Mouse (Mus musculus) C2C12 (cell line): Measurements from ENCODE around the gene Tiam2. TPM values are rescaled to one million over a fixed set of nuclear protein-coding genes. Genes with fewer than 3 reads are reported as not detected.

ENCODE experiments used
- H3K27me3 ChIP-seq: one replicate; pipeline ENCODE4 v1.6.1; 2011; ENCODE audit not compliant: control insufficient read depth, insufficient read depth, insufficient read length
- H3K36me3 ChIP-seq: one replicate; pipeline ENCODE4 v1.6.1; 2011; ENCODE audit not compliant: control insufficient read depth, insufficient read depth
- H3K4me3 ChIP-seq: one replicate; pipeline ENCODE4 v1.5.1; 2011; ENCODE audit warnings: mild to moderate bottlenecking, control low read depth; ENCODE audit not compliant: poor library complexity, insufficient read depth, severe bottlenecking
- H3K79me2 ChIP-seq: one replicate; pipeline ENCODE4 v1.6.1; 2011; ENCODE audit not compliant: control insufficient read depth, insufficient read depth
- H3K79me3 ChIP-seq: one replicate; pipeline ENCODE4 v1.6.1; 2011; ENCODE audit warnings: low read depth, control low read depth
- H3ac ChIP-seq: one replicate; pipeline ENCODE3; 2011; ENCODE audit warnings: low read depth; ENCODE audit not compliant: control insufficient read depth, insufficient read length
- CEBPB ChIP-seq: IDR thresholded peaks from one replicate; pipeline ENCODE4 v1.6.1; 2011; ENCODE audit warnings: low read depth, mild to moderate bottlenecking, control low read depth, moderate library complexity
- CTCF ChIP-seq: IDR thresholded peaks from one replicate; pipeline ENCODE4 v1.5.1; 2011; ENCODE audit not compliant: control insufficient read depth, insufficient read depth, insufficient read length
- FOSL1 ChIP-seq: IDR thresholded peaks from one replicate; pipeline ENCODE4 v1.8.0; 2011; ENCODE audit warnings: mild to moderate bottlenecking, low read length; ENCODE audit not compliant: poor library complexity, insufficient read depth, severe bottlenecking
- MAX ChIP-seq: IDR thresholded peaks from one replicate; pipeline ENCODE4 v1.6.1; 2011; ENCODE audit warnings: mild to moderate bottlenecking, control low read depth
- MYOD1 ChIP-seq: IDR thresholded peaks from one replicate; pipeline ENCODE4 v1.6.1; 2011; ENCODE audit warnings: low read depth; ENCODE audit not compliant: control insufficient read depth, insufficient read length
- MYOG ChIP-seq: IDR thresholded peaks from one replicate; pipeline ENCODE4 v1.6.1; 2011; ENCODE audit not compliant: control insufficient read depth, insufficient read length; ENCODE audit errors: extremely low read depth
- USF1 ChIP-seq: IDR thresholded peaks from one replicate; pipeline ENCODE4 v1.6.1; 2011; ENCODE audit warnings: low read depth, mild to moderate bottlenecking, control low read depth, moderate library complexity
- polyA plus RNA-seq: library from polyadenylated mRNA; unstranded; fragments of >200 nt; fragmentation: generic; extraction: Trizol; gene quantifications from one replicate; pipeline ENCODE4 v1.2.1, GENCODE M21; 2012; ENCODE audit warnings: missing spikeins

The Tiam2 gene
- polyA plus RNA-seq, 1 experiment = 28.3 TPM

DNA sequence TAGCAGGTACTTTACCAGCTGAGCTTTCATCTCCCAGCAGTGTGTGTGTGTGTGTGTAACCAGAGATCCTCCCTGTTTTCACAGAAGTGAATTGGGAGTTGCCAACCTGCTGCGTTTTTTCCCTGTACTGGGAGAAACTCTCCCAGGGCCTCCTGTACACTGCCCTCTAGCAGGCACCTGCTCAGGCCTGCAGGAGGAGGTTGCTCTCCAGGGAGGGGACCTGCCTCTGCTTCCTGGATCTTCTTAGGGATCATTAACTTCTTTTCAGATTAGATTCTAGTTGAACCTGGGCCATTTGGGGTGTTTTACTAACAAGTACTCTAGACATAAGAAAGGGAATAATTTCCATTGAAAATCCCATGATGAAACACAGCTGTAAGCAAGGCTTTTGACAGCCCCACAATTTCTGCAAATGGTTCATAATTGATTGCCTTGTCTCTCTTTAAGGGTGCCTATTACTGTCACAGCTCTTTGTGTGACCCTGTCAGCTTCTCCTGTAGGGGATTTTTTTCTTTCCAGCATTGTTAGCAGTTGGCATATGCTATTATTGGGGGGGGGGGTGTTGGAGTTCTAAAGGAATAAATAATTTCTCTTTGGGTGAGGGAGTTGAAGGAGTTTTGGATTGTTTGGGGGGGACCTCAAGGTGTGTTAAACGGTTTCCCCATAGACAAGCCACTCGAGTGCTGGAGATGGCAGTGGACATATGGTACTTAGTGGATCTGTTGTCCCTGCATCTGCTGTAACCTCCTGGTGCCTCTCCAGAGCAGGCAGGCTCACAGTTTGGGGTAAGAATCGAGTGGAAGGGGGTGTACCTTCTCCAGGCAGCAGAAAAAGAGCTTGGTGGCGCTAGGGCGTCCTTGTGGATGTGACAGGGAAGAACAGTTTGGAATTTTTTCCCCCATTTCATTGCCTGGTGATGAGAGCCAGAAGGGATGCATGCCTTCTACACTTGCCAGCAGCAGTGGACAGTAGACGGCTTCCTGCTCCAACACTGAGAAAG, 155.5 kb downstream of the Tiam2 start:
- TF ChIP-seq MAX (no peak), MYOG (no peak), CEBPB (no peak), MYOD1 (no peak), FOSL1 (no peak)
- Histone ChIP-seq H3ac (no peak overlapping the region), H3K79me3 (peaks cover 2% of the 10 kb centered on the region), H3K36me3 (peaks cover 90% of the 10 kb centered on the region), H3K79me2 (peaks cover 5% of the 10 kb centered on the region), H3K27me3 (no peaks in the 10 kb centered on the region), H3K4me3 (no peak overlapping the region)

DNA sequence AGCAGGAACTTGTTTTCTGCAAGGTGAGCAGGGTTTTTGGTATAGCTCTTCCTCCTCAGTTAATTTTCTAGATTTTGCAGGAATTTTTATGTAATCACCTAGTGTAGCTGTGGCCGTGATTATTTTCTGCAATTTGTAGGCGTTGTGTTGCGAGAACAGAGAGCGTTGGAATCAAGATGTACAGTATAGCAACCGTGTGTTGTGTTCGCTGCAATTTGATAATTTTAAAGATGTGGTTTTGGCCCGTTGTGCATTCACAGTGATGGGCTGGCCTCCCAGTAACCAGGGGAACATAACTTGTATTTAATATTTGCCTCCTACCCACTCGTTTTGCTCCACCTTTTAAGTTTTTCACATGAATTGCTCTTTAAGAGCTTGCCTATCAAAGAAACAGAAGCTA, 156.7 kb downstream of the Tiam2 start:
- no peak for TF ChIP-seq CEBPB
- no peak for TF ChIP-seq USF1
- no peak for TF ChIP-seq MAX
- peaks cover 5% of the 10 kb centered on the region for H3K79me2 ChIP-seq
- H3K4me3 ChIP-seq = no peak overlapping the region
- no peaks in the 10 kb centered on the region for H3K27me3 ChIP-seq
- peaks cover 85% of the 10 kb centered on the region for H3K36me3 ChIP-seq
- peaks cover 2% of the 10 kb centered on the region for H3K79me3 ChIP-seq
- H3ac ChIP-seq = no peak overlapping the region

- H3ac ChIP-seq = no peak overlapping the region
- no peaks in the 10 kb centered on the region for H3K79me2 ChIP-seq
- H3K4me3 ChIP-seq = no peak overlapping the region
- no peaks in the 10 kb centered on the region for H3K27me3 ChIP-seq
- peaks cover 79% of the 10 kb centered on the region for H3K36me3 ChIP-seq
- TF ChIP-seq FOSL1 (no peak), MYOG (no peak), CTCF (no peak), CEBPB (no peak), MAX (no peak), USF1 (no peak), MYOD1 (no peak)
- no peaks in the 10 kb centered on the region for H3K79me3 ChIP-seq
These were observed 159.5 kb downstream of the Tiam2 start for GRCm38 (mm10) chr17:3485851-3486250.

- Histone ChIP-seq H3K79me3 (no peaks in the 10 kb centered on the region), H3K36me3 (peaks cover 76% of the 10 kb centered on the region), H3K79me2 (no peaks in the 10 kb centered on the region)
These were observed 160.8 kb downstream of the Tiam2 start for GRCm38 (mm10) chr17:3487211-3487610.

GRCm38 (mm10) chr17:3487721-3488601, 161.6 kb downstream of the Tiam2 start:
- Histone ChIP-seq H3ac (no peak overlapping the region), H3K4me3 (no peak overlapping the region), H3K36me3 (peaks cover 76% of the 10 kb centered on the region), H3K79me2 (no peaks in the 10 kb centered on the region), H3K27me3 (no peaks in the 10 kb centered on the region), H3K79me3 (no peaks in the 10 kb centered on the region)
- no peak for TF ChIP-seq MYOG
- no peak for TF ChIP-seq CTCF
- TF ChIP-seq CEBPB = no peak
- TF ChIP-seq USF1 = no peak
- TF ChIP-seq MAX = no peak
- no peak for TF ChIP-seq MYOD1
- no peak for TF ChIP-seq FOSL1

More at GRCm38 (mm10) chr17:3487211-3487610, 160.8 kb downstream of the Tiam2 start:
- Histone ChIP-seq H3ac (no peak overlapping the region), H3K4me3 (no peak overlapping the region), H3K27me3 (no peaks in the 10 kb centered on the region)
- TF ChIP-seq FOSL1 = no peak
- no peak for TF ChIP-seq USF1
- TF ChIP-seq MYOG = no peak
- TF ChIP-seq CTCF = no peak
- TF ChIP-seq MYOD1 = no peak
- no peak for TF ChIP-seq CEBPB
- TF ChIP-seq MAX = no peak
